Mouse (Mus musculus): ENCODE results near the gene Zkscan4. TPM values are rescaled to one million over a fixed set of nuclear protein-coding genes. Genes with fewer than 3 reads are reported as not detected.
A peak's percentile ranks its signal among the peaks of the same experiment; 100 is the strongest.
"Not testable (repeated sequence)": the region's sequence is repeated elsewhere in the genome, so short reads cannot be mapped to it uniquely, and the experiment has no call there.

Zkscan4 gene
- polyA plus RNA-seq, 1 experiment from 2014 or later, result 3.3 TPM

DNA sequence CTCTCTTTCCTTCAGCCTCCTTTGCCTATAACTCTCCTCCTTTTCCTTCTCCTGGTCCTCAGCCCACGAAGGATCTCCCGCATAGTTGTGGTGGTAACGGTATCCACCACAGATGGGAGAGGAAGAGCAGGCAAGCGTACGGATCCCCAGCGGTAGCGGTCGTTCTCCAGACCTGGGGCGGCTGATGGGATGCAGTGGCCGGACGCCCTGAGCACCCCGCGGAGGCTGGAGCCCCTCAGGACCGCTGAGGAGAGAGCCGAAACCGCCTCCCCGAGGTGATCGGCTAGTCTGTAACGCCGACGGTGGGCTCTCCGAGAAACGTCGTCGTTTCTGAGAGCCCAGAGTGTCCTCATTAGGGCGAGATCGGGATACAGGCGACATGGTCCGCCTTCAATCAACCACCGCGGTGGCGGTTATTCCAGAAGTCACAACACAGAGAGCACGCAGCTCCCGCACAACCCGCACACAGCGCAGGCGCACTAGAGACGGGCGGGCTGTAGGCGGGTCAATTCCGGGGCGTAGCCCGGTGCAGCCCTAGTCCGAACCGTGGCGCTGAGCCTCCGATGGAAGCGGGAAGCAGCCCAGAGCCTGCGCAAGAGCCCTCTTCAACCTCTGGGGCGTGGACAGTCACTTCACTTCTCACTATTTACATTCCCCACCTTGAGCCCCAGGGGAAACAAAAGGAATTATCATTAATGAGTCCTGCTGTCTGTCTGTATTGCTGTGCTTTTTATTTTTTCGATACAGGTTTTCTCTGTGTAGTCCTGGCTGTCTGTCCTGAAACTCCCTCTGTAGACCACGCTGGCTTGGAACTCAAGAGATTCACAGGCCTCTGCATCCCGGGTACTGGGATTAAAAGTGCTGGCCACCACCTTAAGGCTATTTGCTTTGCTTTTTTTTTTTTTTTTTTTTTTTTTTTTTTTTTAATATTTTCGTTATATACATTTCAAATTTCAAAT is 10.4 kb upstream of the Zkscan4 start, which contains the start of gene Nkapl:
TSS of gene Nkapl (minus strand) at position 449 of the 959 bp plus-strand sequence.
- Histone ChIP-seq H3K4me3 (peak within 1 kb of the TSS; percentile 66), H3K4me1 (peaks cover 8% of the 10 kb centered on the region), H3K27me3 (ENCODE audit: low read depth, poor library complexity, severe bottlenecking) (peaks cover 25% of the 10 kb centered on the region), H3K27ac (peak within 1 kb of the TSS; percentile 84), H3K9me3 (replicated peaks) (no peaks in the 10 kb centered on the region), H3K36me3 (no peaks in the 10 kb centered on the region)
- WGBS, result under 1% methylated on average over 54 of the region's 54 CpGs
- peak; percentile 89 for DNase-seq (ENCODE audit: low spot score)

DNA sequence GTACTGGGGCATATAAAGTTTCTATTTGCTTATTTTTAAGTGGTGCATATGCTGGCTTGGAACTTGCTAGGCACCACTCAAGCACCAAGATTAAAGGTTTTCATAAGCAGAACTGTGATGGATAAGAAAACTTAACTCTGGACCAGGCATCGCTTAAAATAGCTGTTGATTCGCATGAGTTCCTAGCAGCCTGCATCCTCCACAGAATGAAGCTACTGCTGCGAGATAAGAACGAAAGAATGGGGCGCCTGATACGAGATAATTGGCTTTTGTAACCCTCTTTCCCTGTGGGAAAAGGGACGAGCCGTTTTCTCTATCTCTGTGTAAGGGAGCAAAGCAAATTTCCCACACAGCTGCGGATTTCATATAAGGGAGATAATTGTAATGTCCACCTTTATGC is 9.6 kb upstream of the Zkscan4 start:
- H3K27ac ChIP-seq, result no peak overlapping the region
- H3K4me3 ChIP-seq, result peak overlapping the region; percentile 66; the same call in 1 of the 2 replicates
- WGBS, result 33% methylated on average over 9 of the region's 9 CpGs
- no peaks in the 10 kb centered on the region for H3K9me3 ChIP-seq (replicated peaks)
- no peak for DNase-seq (ENCODE audit: low spot score)
- H3K4me1 ChIP-seq, result peaks cover 8% of the 10 kb centered on the region
- H3K27me3 ChIP-seq (ENCODE audit: low read depth, poor library complexity, severe bottlenecking), result peaks cover 25% of the 10 kb centered on the region
- no peaks in the 10 kb centered on the region for H3K36me3 ChIP-seq

GRCm38 (mm10) chr13:21472427-21472826 is 6.3 kb upstream of the Zkscan4 start:
- no peak for DNase-seq (ENCODE audit: low spot score)
- H3K4me3 ChIP-seq, result no peak overlapping the region
- no peaks in the 10 kb centered on the region for H3K9me3 ChIP-seq (replicated peaks)
- no peak overlapping the region for H3K27ac ChIP-seq
- WGBS, result 41% methylated on average over 4 of the region's 4 CpGs
- H3K27me3 ChIP-seq (ENCODE audit: low read depth, poor library complexity, severe bottlenecking), result peaks cover 20% of the 10 kb centered on the region
- peaks cover 8% of the 10 kb centered on the region for H3K4me1 ChIP-seq
- H3K36me3 ChIP-seq, result no peaks in the 10 kb centered on the region

- no peaks in the 10 kb centered on the region for H3K4me1 ChIP-seq
- H3K9me3 ChIP-seq (replicated peaks), result no peaks in the 10 kb centered on the region
- no peaks in the 10 kb centered on the region for H3K27me3 ChIP-seq (ENCODE audit: low read depth, poor library complexity, severe bottlenecking)
- peaks cover 6% of the 10 kb centered on the region; the same call in 1 of the 2 replicates for H3K36me3 ChIP-seq
- 91% methylated on average over 1 of the region's 1 CpGs for WGBS
- no peak for DNase-seq (ENCODE audit: low spot score)
- no peak overlapping the region for H3K27ac ChIP-seq
- no peak overlapping the region for H3K4me3 ChIP-seq
Measured at GRCm38 (mm10) chr13:21486881-21487280, 8.2 kb downstream of the Zkscan4 start.

DNA sequence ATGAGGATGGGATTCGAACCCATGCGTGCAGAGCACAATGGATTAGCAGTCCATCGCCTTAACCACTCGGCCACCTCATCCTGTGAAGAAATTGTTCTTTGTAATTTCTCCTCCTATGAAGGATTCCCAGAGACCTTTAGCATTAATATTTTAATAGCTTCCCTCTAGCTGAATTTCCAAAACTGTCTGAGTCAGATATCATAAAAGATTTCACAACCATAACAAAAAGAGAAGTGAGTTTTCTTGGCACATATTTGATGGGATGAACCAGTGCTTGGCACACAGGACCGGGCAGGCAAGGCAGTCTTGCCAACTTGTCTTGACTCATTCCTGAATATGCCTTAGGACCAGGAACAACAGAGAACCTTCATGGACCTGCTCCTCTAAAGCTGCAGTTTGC is 14.1 kb downstream of the Zkscan4 start:
- Histone ChIP-seq H3K4me3 (no peak overlapping the region), H3K27ac (no peak overlapping the region), H3K4me1 (no peaks in the 10 kb centered on the region), H3K36me3 (no peaks in the 10 kb centered on the region), H3K27me3 (ENCODE audit: low read depth, poor library complexity, severe bottlenecking) (no peaks in the 10 kb centered on the region), H3K9me3 (replicated peaks) (no peaks in the 10 kb centered on the region)
- no peak for DNase-seq (ENCODE audit: low spot score)
- WGBS, result 95% methylated on average over 5 of the region's 5 CpGs

DNA sequence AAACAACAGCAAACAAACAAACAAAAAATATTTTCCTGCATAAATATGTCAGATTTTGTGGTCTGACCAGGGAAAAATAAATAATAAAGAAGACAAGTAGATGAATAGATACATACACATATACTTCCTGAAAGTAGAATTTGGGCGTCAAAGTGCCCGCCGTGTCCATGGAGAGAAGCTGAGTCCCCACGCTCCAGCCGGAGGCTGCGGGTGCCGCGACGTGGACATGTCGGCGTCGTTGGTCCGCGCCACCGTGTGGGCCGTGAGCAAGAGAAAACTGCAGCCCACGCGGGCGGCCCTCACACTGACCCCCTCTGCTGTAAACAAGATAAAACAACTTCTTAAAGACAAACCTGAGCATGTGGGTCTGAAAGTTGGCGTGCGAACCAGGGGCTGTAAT is 16.4 kb downstream of the Zkscan4 start, which contains the start of gene AK157302:
TSS of gene AK157302 (plus strand) at position 144 of the 400 bp plus-strand sequence.
- Histone ChIP-seq H3K4me1 (no peaks in the 10 kb centered on the region), H3K4me3 (no peak within 1 kb of the TSS), H3K27ac (no peak within 1 kb of the TSS), H3K36me3 (no peaks in the 10 kb centered on the region), H3K9me3 (replicated peaks) (no peaks in the 10 kb centered on the region), H3K27me3 (ENCODE audit: low read depth, poor library complexity, severe bottlenecking) (no peaks in the 10 kb centered on the region)
- 94% methylated on average over 21 of the region's 21 CpGs for WGBS
- DNase-seq (ENCODE audit: low spot score), result no peak

DNA sequence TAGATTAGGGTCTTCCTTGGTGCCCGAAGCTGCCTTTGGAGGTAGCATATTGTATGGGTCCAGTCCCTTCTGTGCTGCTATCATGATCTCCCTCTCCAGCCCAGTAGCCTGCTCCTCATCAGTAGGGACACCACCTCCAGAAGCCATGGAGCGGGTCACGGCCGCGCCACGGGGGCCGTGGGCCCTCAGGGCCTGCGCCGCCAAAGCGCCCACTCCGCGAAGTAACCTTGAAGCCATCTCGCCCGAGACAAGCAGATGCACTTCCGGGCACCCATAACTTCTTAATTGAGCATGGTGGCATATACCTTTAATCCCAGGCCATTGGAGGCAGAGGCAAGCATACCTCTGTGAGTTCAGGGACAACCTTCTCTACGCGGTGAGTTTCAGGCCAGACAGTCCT is 22.5 kb downstream of the Zkscan4 start, which contains the start of gene Gm11273:
TSS of gene Gm11273 (minus strand) at position 237 of the 400 bp plus-strand sequence.
- WGBS, result 95% methylated on average over 17 of the region's 17 CpGs
- DNase-seq (ENCODE audit: low spot score); H3K9me3 ChIP-seq (replicated peaks); H3K4me1 ChIP-seq; H3K36me3 ChIP-seq; H3K27me3 ChIP-seq (ENCODE audit: low read depth, poor library complexity, severe bottlenecking); H3K4me3 ChIP-seq; H3K27ac ChIP-seq: not testable (repeated sequence)

GRCm38 (mm10) chr13:21502296-21502695 is 23.6 kb downstream of the Zkscan4 start:
- DNase-seq (ENCODE audit: low spot score), result no peak
- H3K27ac ChIP-seq, result no peak overlapping the region

DNA sequence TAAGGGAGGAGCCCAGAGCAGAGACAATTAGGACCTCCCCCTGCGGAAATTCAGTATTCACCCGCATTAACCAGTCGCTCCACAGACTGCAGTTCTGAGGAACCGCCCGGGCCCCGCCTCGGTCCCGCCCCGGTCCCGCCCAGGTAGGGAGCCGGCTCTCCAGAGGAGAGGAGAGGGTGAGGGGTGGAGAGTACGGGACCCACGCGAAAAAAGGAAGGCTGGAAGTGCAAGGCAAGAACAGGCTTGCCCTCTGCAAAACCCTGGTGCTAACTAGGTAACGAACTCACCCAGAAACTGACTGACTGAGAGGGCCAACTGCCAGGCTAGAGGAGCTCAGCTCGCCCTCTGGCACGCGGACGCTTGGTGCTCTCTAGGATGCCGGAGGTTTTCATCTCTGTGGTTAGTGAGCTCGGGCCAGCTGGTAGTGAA is 27.5 kb downstream of the Zkscan4 start:
- Histone ChIP-seq H3K9me3 (replicated peaks) (no peaks in the 10 kb centered on the region), H3K4me3 (peak overlapping the region; percentile 67), H3K4me1 (peaks cover 7% of the 10 kb centered on the region; the same call in 1 of the 2 replicates), H3K36me3 (no peaks in the 10 kb centered on the region), H3K27ac (peak overlapping the region; percentile 90), H3K27me3 (ENCODE audit: low read depth, poor library complexity, severe bottlenecking) (no peaks in the 10 kb centered on the region)
- WGBS, result under 1% methylated on average over 21 of the region's 21 CpGs
- peak; percentile 86 for DNase-seq (ENCODE audit: low spot score)

More at GRCm38 (mm10) chr13:21502296-21502695, 23.6 kb downstream of the Zkscan4 start:
- H3K4me3 ChIP-seq, result no peak overlapping the region
- no peaks in the 10 kb centered on the region for H3K9me3 ChIP-seq (replicated peaks)
- 88% methylated on average over 5 of the region's 5 CpGs for WGBS
- no peaks in the 10 kb centered on the region for H3K27me3 ChIP-seq (ENCODE audit: low read depth, poor library complexity, severe bottlenecking)
- no peaks in the 10 kb centered on the region for H3K36me3 ChIP-seq
- H3K4me1 ChIP-seq, result peaks cover 7% of the 10 kb centered on the region; the same call in 1 of the 2 replicates

DNA sequence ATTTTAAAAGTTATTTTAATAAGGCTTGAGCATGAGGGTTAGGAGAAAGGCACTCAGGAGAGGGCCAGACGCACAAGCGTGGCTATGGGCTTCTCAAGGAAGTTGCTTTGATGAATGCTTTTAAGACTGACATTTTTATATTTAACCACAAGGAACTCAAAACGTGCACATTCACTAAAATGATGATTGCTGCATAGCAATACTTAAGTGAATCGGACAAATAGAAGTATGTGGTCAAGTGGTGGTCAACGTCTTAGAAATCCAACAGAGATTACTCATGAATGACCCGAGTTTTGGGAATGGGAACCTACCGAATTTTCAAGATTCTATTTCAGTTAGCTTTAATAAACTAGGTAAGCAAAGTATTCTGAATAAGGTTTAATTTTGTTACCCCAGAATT is 51.4 kb downstream of the Zkscan4 start:
- peak overlapping the region; percentile 93 for H3K4me3 ChIP-seq
- WGBS, result 57% methylated on average over 7 of the region's 7 CpGs
- H3K36me3 ChIP-seq, result peaks cover 20% of the 10 kb centered on the region
- no peaks in the 10 kb centered on the region for H3K27me3 ChIP-seq (ENCODE audit: low read depth, poor library complexity, severe bottlenecking)
- peak overlapping the region; percentile 99; the same call in 1 of the 2 replicates for H3K27ac ChIP-seq
- peaks cover 8% of the 10 kb centered on the region; the same call in 1 of the 2 replicates for H3K4me1 ChIP-seq
- no peaks in the 10 kb centered on the region for H3K9me3 ChIP-seq (replicated peaks)
- DNase-seq (ENCODE audit: low spot score), result no peak

GRCm38 (mm10) chr13:21530781-21531201 is 52.1 kb downstream of the Zkscan4 start, which contains the start of gene Zkscan8:
Gene Zkscan8 (minus strand): TSS chr13:21531120.
- Histone ChIP-seq H3K4me1 (peaks cover 8% of the 10 kb centered on the region; the same call in 1 of the 2 replicates), H3K4me3 (peak within 1 kb of the TSS; percentile 93), H3K36me3 (peaks cover 14% of the 10 kb centered on the region), H3K27me3 (ENCODE audit: low read depth, poor library complexity, severe bottlenecking) (no peaks in the 10 kb centered on the region), H3K27ac (peak within 1 kb of the TSS; percentile 99), H3K9me3 (replicated peaks) (no peaks in the 10 kb centered on the region)
- WGBS, result under 1% methylated on average over 39 of the region's 39 CpGs
- DNase-seq (ENCODE audit: low spot score), result peak; percentile 93
